Mouse (Mus musculus) layer of hippocampus, postnatal 10 days (tissue): ENCODE measurements at regions not wholly inside any gene's neighbourhood (a gene's known extent, or its start where the extent isn't known, plus 50 kb on each side); places are given as distances from the start of the nearest gene placed in this dataset.

Experiments
- DNase-seq, 2 experiments: peaks; one replicate each; pipeline ENCODE4 v3.0.0; 2021; ENCODE audit warnings: low spot score in 2 of 2

DNA sequence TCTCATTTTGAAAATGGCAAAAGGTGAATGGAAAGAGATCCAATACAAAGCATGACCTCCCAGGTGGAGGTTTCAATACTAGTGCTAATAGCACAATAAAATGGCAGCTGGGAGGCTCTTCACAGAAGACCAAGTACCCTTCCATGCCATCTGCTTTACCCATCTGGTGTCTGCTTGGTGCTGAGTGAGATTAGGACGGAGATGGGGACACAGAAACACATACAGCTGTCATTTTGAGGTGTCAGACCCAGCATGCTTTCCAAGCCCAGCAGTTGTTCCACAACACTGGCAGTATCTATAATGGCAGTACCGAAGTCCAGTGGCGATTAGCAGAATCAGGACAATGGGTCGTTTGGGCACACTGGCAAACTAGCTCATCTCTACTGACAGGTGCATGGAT, 118.9 kb upstream of the 1700064H15Rik start:
- DNase-seq = peak; percentile 5 to 12

DNA sequence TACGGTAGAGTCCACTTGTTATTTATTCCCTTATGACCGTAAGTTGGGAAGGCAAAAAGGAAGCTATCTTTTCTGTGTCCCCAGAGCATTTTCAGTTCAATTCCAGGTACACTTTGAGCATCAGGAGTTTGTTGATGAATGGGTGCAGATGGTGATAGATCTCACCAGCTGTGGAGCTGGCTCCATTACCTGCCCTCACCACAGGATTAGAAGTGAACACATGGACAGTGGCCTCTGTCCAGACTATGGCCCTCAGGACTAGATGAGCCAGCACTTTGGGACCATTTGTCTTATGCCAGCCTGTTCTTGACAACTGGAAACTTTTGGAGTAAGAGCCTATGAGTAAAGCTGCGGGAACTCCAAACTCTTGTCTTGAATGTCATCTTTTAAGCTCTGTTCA, 123.5 kb upstream of the 1700064H15Rik start:
- DNase-seq = no peak

DNA sequence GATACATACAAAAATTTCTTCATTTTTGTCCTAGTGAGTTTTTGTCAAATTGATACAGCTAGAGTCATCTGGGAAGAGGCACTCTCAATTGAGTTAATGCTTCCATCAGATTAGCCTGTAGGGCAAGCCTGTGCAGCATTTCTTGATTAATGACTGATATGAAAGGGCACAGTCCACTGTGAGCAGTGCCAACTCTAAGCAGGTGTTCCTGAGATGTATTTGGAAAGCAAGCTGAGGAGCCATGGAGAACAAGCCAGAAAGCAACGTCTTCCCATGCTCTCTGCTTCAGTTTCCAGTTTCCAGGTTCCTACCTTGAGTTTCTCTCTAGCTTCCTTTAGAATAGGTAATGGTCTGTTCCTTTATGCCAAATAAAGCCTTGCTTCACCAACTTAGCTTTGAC, 125.5 kb upstream of the 1700064H15Rik start:
- DNase-seq = no peak

DNA sequence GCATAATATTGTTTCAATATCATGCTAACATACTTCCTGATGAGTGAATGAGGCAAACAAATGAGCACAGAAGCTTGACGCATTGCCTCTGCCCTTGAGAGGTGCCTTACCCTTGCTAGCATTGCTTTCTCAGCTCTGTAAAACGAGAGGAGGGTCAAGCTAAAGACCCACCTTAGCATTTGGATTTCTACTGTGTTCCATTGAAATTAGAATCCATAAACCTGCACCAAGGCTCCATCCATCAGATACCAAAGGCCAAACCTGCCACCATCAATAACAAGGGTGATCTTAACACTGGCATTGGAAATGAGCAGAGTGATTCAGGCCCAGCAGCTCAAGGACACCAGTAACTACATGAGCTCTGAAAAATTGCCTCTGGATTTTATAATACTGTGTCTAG, 126.2 kb upstream of the 1700064H15Rik start:
- no peak for DNase-seq

DNA sequence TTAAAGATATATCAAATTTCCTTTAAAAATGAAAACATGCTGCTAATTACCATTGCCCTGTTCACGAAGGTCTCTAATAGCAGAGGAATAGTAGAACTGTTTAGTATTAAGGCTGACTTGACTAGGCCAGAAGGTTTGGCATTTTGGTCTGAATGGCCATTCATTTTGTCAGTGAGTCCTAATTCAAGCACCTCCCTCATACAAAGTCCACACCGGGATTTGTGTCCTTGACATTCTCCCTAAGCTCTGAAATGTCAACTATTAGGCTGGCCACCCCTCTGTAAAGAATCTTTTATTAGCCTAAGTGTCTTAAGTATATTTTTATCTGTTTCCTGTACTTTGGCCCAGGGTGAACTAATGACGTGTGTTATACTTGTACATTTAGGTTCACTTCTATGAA, 126.7 kb upstream of the 1700064H15Rik start:
- no peak for DNase-seq

DNA sequence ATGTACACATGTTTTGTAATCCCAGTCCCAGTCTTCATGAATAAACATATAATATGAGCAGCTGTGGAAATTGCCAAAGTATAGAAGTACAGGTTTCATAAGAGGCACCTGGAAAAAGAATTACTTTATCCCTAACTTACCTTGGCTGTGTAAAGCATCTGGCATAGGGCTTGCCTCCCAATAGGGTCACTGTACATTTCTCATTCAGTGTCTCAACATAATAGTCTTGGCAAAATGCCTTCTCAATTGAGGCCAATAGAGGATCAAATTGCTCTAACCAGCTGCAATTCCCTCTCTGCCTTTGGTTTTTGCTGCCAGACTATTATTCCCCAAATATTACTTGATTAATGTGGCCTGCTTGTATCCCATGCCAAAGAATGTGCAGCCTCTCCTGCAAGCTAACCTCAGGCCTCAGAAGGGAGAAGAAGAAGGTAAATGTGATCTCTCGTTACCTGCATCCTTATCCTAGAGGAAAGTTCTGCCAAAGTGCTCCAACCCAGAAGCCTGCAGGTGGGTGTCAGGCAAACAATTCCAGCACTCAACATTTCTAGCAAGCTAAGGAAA, 158.2 kb upstream of the Cp start:
- no peak for DNase-seq

DNA sequence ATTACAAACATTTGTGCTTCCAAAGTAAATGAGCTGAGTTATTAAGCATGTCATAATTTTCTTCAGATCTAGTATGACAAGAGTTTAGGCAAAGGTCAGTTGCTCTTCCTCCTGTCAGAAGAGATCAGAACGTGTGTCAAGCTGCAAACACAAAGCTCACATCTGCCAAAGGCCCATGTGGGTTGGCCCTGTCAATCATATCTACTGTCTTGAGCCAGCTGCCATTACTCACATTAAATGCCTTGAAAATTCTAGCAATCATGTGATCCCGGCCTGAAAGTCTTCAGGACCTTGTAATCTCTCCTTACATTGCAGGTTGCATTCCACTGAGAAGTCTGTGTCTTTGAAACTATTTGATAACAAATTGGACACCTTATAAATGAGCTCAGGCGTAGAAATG, 146.8 kb upstream of the Cp start:
- DNase-seq = no peak

DNA sequence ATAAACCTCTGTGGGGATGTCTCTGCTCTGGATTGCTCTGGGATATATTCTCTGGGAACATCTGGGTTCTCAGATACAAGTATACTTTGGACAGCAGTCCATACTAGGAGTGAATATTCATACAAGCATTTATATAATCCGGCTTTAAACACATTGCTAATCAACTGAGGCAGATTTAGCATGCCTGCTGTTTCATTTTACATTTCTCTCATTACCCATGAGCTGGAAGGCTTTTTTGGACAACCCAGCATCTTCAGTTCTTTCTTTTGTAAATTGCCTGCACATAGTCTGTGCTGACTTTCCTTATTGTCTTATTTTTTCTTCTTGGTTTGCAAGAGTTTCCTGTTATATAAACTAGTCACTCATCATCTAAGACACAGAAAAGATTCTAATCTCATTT, 131.9 kb upstream of the Cp start:
- DNase-seq = no peak

DNA sequence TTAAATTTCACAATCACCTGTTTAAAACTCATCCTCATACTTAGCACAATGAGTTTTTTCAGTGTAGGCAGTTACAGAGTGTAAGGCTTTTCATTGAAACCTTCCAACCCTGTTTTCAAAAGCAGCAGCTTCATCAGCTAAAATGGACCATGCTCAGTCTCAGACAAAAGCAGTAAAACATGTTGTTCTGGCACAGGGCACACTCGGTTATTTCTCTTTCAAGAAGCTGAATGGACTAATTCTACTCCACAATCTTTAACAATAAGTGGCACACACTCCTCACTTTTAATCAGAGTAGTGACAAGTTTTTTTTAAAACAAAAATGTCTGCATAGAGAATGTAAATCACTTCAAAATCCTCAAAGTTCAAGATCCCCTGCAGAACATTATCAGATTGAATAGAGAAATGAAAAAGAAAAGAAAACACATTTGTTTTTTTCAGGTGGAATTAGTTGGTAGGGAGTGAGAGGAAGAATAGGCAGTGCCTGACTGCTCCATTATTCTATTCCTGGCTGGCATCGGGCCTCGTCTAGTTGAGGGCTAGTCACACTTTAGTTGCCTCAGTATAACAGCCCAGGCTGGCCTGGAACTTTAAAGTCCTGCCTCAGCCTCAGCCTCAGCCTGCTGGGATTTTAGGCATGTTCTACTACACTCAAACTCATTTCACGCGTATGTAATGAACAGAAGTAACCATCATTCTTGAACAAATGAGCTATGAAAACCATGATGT, 128.2 kb upstream of the Cp start:
- peak in 1 of 2 experiments; percentile 10 for DNase-seq

DNA sequence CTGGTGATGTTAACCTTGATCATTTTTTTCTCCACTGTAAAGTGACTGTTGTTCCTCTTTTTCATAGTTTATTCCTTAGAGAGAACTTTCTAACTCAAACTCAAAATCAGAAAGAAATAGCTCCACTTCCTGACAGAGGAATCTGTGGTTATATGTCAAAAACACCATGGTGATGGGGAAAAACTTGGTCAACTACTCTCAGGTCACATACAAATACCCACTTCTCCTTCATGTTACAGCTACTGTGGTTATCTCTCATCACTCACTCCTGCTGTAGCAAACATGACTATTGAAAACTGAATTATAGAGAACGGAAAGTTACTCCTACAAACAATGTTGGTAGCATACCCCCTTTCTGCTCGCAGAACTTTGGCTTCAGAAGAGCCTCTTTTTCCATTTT, 127.1 kb upstream of the Cp start:
- DNase-seq = no peak

DNA sequence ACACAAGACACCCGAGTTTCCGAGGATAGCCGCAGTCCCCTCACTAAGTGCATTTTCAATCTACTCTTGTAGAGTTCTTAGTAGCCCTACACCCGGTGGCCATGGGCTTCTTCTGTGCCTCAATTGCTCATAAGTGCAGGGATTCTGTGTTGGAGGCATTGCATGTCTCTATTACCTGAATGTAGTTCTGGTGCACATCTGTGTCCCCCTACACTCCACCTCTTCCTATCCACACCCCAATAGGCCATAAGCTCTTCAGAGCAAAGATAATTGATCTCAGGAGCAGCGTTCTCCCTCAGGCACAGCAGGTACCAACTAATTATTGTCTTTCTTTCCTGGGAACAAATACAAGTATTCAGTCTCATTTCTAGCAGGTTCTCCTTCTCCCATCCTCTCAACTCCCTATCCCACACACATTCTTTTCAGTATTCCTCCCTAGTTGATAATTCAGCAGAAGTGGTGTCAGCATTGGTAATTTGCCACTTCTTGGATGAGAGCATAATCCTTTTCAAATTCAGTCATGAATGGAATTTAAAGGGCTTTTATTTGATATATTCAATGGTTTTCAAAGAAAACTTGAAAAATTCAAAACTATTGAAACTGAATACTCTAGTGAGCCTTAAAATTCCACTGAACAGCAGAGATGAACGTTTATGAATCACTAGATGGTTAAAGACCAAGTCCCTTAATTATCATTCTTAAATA, 108.7 kb upstream of the Cp start:
- no peak for DNase-seq

DNA sequence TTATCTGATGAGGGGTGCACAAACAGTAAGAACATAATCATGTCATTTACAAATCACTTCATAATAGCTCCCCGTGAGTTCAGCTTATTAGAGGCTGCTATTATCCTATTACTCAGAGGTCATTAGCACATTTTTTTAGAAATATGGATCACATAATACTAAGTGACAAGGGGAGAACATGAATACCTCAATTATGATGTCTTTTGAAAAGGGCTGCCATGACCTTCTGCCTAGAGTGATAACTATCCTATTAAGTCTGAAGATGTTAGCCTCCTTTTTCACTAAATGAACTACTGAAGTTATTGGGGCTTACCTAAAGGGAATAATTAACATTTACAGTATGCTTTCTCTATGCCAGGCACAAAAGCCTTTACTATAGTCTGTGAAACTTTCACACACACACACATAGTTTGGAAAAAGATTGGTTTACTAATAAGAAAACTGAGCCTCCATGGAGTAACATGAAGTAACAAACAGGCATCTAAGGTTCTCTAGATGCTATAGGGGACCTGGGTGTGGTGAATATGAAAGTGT, 108.1 kb upstream of the Cp start:
- no peak for DNase-seq

DNA sequence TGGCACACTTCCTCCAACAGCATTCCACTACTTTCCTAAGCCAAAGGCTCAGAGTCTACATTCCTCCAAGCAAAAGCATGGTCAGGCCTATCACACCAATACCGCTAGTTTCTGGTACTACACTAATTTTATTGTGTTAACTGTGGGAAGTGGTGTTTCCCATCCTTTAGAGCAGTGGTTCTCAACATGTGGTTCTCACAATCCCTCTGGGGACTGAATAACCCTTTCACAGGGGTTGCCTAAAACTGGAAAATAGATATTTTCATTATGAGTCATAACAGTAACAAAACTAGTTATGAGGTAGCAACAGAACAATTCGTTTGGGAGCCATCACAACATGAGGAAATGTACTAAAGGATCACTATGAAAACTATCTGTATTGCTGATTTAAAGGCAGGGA, 74.2 kb upstream of the Cp start:
- no peak for DNase-seq

DNA sequence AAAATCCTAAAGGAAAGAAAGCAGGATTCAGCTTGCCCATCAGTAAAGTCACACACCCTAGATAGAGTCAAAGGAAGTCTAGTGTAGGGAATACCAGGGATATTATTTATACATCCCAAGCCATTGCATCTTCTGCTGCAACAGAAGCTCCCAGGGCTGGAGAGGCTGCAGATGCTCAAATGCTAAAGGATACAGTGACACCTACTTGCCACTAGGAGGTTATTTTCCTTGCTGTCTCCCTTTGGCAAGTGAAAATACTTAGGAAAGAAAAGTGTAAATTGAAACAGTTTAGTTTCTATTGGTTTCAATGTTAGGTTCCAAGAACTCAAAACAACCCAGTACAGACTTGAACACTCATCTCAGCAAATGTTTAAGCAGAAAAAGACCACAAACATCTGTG, 68.4 kb upstream of the Cp start:
- DNase-seq = no peak

DNA sequence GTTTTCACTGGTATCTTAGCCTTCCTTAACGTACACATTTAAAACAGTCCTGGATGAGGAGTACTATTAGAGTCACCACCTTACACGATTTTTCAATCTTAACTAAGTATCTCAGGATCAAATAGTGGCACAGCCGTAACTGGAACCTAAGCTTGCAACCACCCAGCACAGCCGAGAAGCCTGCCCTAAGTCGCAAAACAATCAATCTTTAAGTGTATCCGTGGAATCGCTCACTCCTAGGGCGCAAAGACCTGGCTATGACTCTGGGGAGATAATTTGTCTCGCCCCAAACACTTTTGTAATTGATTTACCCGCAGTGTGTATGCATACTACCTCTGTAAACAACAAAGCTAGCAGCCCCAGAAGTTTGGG, 62.6 kb upstream of the Cp start:
- no peak for DNase-seq

DNA sequence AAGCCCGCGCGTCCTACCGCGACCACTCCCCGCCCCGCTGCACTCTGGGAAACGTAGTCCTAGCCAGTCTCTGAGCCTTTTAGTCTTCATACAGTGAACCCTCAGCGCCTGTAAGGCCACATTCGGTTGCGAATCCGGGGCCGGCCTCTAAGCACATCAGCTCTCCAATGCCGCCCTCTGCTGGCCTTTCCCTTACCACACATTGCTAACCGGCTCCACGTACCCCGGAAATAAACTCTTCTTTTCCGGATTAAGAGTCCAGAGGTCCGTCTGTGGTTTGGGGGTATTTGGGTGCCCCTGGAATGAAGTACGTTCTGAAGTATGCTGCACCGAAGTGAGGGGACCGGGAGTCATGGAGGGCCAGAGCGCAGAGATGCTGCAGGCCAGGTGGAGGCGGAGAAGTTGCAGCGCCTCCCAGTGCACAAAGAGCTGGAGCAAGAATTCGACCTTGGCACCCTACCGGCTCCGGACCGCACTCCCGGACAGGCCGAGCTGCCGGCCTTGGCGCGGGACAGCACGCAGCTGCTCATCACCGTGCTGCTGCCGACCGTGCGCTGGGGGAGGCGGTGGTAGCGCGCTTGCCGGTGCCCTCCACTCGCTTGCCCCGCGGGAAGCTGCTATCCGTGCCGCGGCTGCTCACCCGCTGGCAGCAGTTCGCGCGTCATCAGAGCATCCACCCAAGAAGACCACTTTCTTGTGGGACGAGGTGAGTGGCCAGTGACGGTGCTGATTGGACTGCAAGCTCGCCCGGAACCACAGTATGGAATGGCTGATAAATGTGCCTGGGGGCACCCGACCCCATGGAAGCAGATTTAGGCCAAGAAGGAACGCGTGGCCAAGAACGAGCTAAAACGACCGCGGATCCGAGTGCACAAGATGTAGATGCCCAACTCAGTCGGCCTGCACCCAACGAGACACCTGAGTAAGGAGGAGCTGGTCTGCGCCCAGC, 62.0 kb upstream of the Cp start:
- DNase-seq = peak; percentile 98

DNA sequence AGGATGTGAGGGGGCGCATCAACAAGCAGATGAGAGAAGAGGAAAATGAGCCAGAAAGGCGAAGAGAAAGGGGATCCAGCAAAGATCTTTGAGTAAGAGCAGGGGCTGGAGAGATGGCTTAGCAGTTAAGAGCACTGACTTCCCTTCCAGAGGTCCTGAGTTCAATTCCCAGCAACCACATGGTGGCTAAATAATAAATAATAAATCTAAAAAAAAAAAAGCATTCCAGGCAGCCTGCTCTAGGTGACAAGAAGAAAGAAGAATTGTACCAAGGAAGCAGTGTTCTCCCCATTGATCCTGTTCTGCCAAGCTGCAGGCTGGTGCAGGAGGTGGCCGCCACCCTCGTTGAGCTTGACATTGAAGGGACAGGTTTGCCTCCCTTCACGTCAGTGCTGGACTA, 61.1 kb upstream of the Cp start:
- DNase-seq = no peak

DNA sequence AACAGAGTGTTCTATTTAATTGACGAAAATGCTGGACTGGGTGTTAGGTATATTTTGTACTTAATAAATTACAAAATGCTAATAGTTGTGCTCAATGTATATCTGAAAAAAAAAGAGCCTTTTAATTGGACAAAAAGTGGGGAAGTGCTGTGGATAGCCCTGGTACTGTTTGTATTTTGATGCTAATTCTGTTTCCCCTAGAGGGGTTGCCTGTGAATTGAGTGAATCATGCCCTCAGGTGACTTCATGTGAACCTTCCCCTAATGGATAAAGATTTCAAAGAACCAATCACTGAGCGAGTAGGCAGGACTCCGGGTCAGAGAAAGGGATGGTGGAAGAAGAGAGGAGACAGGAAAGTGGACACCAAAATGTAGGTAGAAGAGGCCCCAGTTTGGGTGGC, 59.7 kb upstream of the Cp start:
- no peak for DNase-seq

DNA sequence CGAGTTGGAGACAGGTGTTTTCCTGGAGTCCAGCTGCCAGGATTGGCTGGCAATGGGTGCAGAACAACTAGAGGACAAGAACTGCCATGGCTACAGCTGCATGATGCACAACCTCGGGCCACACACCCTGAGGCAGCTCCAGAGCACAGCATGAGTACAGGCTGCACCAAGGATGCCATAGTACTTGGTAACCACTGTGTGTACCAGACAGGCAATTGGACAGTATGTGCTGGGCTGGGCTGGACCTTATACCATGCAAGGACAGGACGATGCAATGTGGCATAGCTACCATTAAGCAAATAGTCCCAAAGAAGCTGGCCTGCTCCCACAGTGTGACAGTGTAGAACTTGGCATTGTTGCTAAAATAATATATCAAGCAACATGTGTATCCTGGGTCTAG, 54.6 kb upstream of the Cp start:
- no peak for DNase-seq

DNA sequence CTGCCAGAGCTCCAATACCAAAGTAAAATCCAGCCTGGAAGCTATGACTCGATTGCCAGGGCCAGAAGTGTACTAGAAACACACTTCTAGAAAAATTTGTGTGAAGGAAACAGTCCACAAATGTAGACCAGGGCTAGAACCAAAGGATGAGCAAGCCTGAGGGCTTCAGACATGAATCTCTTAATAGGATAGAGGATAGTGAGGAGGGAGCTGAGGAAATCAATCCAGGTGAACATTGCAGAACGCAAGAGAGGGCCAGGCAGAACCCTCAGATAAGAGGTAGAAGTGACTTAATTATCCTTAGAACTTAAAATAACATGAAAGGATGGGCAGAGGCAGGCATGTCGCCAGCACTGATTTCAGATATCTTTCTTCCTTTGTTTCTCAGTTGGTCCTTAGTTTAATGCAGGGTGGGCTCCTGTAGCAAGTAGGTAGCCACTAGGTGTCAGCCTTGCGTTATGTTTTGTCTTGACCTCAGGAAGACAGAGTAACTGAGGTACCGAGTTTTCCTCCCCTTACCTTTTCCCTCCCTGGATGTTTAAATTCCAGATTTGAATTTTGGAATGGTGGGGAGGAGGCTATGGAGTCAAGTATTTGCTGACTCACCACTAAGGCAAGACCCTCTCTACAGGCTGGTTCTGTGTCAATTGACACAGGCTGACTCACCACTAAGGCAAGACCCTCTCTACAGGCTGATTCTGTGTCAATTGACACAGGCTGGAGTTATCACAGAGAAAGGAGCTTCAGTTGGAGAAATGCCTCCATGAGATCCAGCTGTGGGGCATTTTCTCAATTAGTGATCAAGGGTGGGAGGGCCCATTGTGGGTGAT, 52.2 kb upstream of the Cp start:
- peak; percentile 58 to 65 for DNase-seq
